Mouse (Mus musculus) kidney, postnatal 0 days (tissue): ENCODE results near the gene Prrc2b. TPM values are rescaled to one million over a fixed set of nuclear protein-coding genes. Genes with fewer than 3 reads are reported as not detected.

ENCODE experiments used
- ATAC-seq: fragments of 200-750 bp; cut with Nextera tagmentation; replicated peaks from 2 replicates; pipeline ENCODE4 v1.8.0; 2017; ENCODE audit warnings: low read depth, moderate number of reproducible peaks, moderate TSS enrichment, moderate library complexity; ENCODE audit not compliant: low FRiP score
- DNase-seq: peaks from one replicate; pipeline ENCODE4 v3.0.0-alpha.2; 2016; ENCODE audit warnings: low spot score
- H3K27ac ChIP-seq: fragments of 300-500 bp; sonication (generic); 2 replicates; pipeline ENCODE4 v1.5.1; 2014; ENCODE audit warnings: mild to moderate bottlenecking
- H3K27me3 ChIP-seq: fragments of 300-500 bp; sonication (generic); 2 replicates; pipeline ENCODE4 v1.6.1; 2014; ENCODE audit warnings: low read length, mixed read lengths; ENCODE audit not compliant: insufficient read depth
- H3K36me3 ChIP-seq: fragments of 300-500 bp; sonication (generic); 2 replicates; pipeline ENCODE4 v1.6.1; 2014; ENCODE audit warnings: low read length, mixed read lengths; ENCODE audit not compliant: insufficient read depth
- H3K4me1 ChIP-seq: fragments of 300-500 bp; sonication (generic); replicated peaks from 2 replicates; pipeline ENCODE4 v1.6.1; 2014; ENCODE audit warnings: antibody characterized with exemption, low read length, mixed read lengths; ENCODE audit not compliant: insufficient read depth
- H3K4me2 ChIP-seq: fragments of 300-500 bp; sonication (generic); 2 replicates; pipeline ENCODE4 v1.6.1; 2014; ENCODE audit warnings: mild to moderate bottlenecking, low read length, moderate library complexity, mixed read lengths
- H3K4me3 ChIP-seq: fragments of 300-500 bp; sonication (generic); replicated peaks from 2 replicates; pipeline ENCODE4 v1.5.1; 2014; ENCODE audit warnings: low read depth, low read length
- H3K9ac ChIP-seq: fragments of 300-500 bp; sonication (generic); 2 replicates; pipeline ENCODE4 v1.6.1; 2014; ENCODE audit warnings: low read depth, low read length
- H3K9me3 ChIP-seq: fragments of 300-500 bp; sonication (generic); replicated peaks from 2 replicates; pipeline ENCODE4 v1.6.1; 2016; ENCODE audit warnings: low read length, inconsistent platforms, mixed read lengths
- CTCF ChIP-seq: IDR thresholded peaks from 2 replicates; pipeline ENCODE4 v1.5.1; 2016; ENCODE audit warnings: antibody characterized with exemption, low read depth, mild to moderate bottlenecking, moderate library complexity
- WGBS: fragments of 180-500 bp; shearing (Covaris S2); extraction: QIAGEN DNeasy Blood & Tissue Kit; methylation state at CpG from one replicate; pipeline ENCODE4 v1.1.7; 2014; 5-methylcytosine and 5-hydroxymethylcytosine counted together
- polyA plus RNA-seq: library from polyadenylated mRNA; unstranded; fragments of >200 nt; fragmentation: Nextera tagmentation; extraction: Ambion mirVana; gene quantifications from 2 replicates; pipeline ENCODE4 v1.2.1, GENCODE M21; 2015

Prrc2b gene
- polyA plus RNA-seq, 1 experiment from 2014 or later = 31.4 TPM

- no peak for TF ChIP-seq CTCF
- H3K27ac ChIP-seq = peak overlapping the region; percentile 99
- WGBS = 4% methylated on average over 13 of the region's 13 CpGs
- H3K4me1 ChIP-seq = peaks cover 49% of the 10 kb centered on the region
- no peaks in the 10 kb centered on the region for H3K27me3 ChIP-seq
- DNase-seq (peak; percentile 73), ATAC-seq (peak; percentile 42)
- no peaks in the 10 kb centered on the region for H3K36me3 ChIP-seq
- peak overlapping the region; percentile 68 for H3K4me2 ChIP-seq
- H3K9me3 ChIP-seq = no peaks in the 10 kb centered on the region
- H3K9ac ChIP-seq = peak overlapping the region; percentile 98
- peak overlapping the region; percentile 81 for H3K4me3 ChIP-seq
These were observed 2.3 kb downstream of the Prrc2b start for GRCm38 (mm10) chr2:32153041-32153790.

GRCm38 (mm10) chr2:32153791-32154119, 2.9 kb downstream of the Prrc2b start:
- Histone ChIP-seq H3K4me1 (peaks cover 52% of the 10 kb centered on the region), H3K4me3 (peak overlapping the region; percentile 81), H3K36me3 (no peaks in the 10 kb centered on the region), H3K27ac (peak overlapping the region; percentile 99), H3K27me3 (no peaks in the 10 kb centered on the region), H3K9ac (peak overlapping the region; percentile 98; the same call in 1 of the 2 replicates), H3K4me2 (peak overlapping the region; percentile 68), H3K9me3 (no peaks in the 10 kb centered on the region)
- peak; percentile 45 for DNase-seq
- 8% methylated on average over 4 of the region's 4 CpGs for WGBS
- ATAC-seq = no peak
- TF ChIP-seq CTCF = no peak

- WGBS = 29% methylated on average over 9 of the region's 9 CpGs
- no peak for TF ChIP-seq CTCF
- peak overlapping the region; percentile 99 for H3K27ac ChIP-seq
- peaks cover 58% of the 10 kb centered on the region for H3K4me1 ChIP-seq
- peak overlapping the region; percentile 98; the same call in 1 of the 2 replicates for H3K9ac ChIP-seq
- H3K9me3 ChIP-seq = no peaks in the 10 kb centered on the region
- no peaks in the 10 kb centered on the region for H3K27me3 ChIP-seq
- DNase-seq (no peak), ATAC-seq (no peak)
- peak overlapping the region; percentile 68 for H3K4me2 ChIP-seq
- H3K36me3 ChIP-seq = no peaks in the 10 kb centered on the region
- H3K4me3 ChIP-seq = peak overlapping the region; percentile 14; the same call in 1 of the 2 replicates
These were observed 3.6 kb downstream of the Prrc2b start for GRCm38 (mm10) chr2:32154334-32154997.

DNA sequence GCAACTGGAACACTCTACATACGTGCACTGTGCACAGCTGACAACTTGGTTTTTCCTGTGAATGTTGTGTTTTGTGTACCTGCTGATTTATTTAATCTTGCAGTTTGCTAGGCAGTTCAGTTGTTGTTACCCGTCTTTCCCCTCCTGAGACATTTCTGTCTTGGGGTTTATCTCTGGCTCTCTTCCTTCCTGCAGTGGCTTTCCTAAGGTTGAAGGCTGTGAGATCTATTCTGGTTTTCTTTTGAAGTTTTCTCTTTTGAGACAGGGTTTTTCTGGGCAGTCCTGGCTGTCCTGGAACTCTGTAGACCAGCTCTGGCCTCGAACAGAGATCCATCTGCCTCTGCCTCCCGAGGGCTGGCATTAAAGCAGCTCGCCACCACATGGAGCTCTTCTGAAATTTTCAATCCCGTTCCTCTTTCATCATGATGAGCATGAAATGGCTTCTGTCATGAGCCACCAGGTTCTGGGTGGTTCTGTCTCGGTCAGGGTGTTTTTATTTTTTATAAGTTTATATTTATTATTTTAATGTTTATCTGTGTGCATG, 4.2 kb downstream of the Prrc2b start:
- Histone ChIP-seq H3K9ac (0 out of 2 replicates have a peak overlapping the region, but pooled peaks have one; percentile 10), H3K4me2 (peak overlapping the region; percentile 68; the same call in 1 of the 2 replicates), H3K27me3 (no peaks in the 10 kb centered on the region), H3K36me3 (no peaks in the 10 kb centered on the region), H3K4me3 (no peak overlapping the region), H3K9me3 (no peaks in the 10 kb centered on the region), H3K4me1 (peaks cover 61% of the 10 kb centered on the region), H3K27ac (peak overlapping the region; percentile 99; the same call in 1 of the 2 replicates)
- ATAC-seq = no peak
- 54% methylated on average over 7 of the region's 7 CpGs for WGBS
- TF ChIP-seq CTCF = no peak
- DNase-seq = no peak

DNA sequence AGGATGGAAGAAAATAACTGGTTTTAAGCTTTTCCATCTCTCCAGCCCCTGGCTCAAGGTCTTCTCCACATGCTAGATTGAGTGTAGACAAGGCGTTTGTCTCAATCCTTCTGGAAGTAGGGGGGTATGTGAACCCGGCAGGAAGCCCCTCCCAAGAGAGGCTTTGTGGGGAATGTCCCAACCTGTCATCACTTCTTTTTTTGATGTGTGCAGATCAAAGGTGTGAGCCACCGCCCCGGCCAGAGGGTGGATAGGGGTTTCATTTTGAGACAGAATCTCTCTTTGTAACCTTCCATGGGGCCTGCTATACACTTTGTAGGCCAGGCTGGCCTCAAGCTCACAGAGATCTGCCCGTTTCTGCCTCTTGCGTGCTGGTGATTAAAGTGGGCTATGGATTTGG, 4.7 kb downstream of the Prrc2b start:
- no peak overlapping the region for H3K4me3 ChIP-seq
- H3K27me3 ChIP-seq = no peaks in the 10 kb centered on the region
- H3K36me3 ChIP-seq = no peaks in the 10 kb centered on the region
- WGBS = 61% methylated on average over 6 of the region's 6 CpGs
- H3K9ac ChIP-seq = 0 out of 2 replicates have a peak overlapping the region, but pooled peaks have one; percentile 5
- no peaks in the 10 kb centered on the region for H3K9me3 ChIP-seq
- H3K27ac ChIP-seq = no peak overlapping the region
- no peak for ATAC-seq
- DNase-seq = no peak
- no peak for TF ChIP-seq CTCF
- H3K4me2 ChIP-seq = no peak overlapping the region
- H3K4me1 ChIP-seq = peaks cover 61% of the 10 kb centered on the region

DNA sequence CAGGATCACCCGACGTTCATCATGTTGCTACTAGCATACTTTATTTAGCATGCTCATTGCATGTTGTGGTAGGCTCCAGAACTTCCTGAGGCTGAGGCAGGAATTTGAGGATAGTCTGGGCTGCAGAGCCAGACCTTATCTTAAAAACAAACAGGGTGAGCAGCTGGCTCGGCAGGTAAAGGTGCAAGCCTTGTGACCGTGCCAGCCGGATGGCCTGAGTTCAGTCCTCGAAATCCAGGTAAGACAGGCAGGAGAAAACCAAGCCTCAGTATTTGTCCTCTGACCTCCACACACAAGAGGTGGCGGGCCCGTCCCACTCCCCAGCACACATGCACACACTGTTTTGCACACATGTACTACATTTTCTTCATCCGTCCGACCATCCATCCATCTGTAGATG, 5.8 kb downstream of the Prrc2b start:
- ATAC-seq = no peak
- Histone ChIP-seq H3K9me3 (no peaks in the 10 kb centered on the region), H3K9ac (0 out of 2 replicates have a peak overlapping the region, but pooled peaks have one; percentile 8), H3K27me3 (no peaks in the 10 kb centered on the region), H3K4me2 (no peak overlapping the region), H3K4me1 (peaks cover 61% of the 10 kb centered on the region), H3K27ac (0 out of 2 replicates have a peak overlapping the region, but pooled peaks have one; percentile 13), H3K4me3 (no peak overlapping the region), H3K36me3 (no peaks in the 10 kb centered on the region)
- DNase-seq = no peak
- WGBS = 62% methylated on average over 10 of the region's 10 CpGs
- no peak for TF ChIP-seq CTCF
